Mouse (Mus musculus) liver, postnatal 0 days (tissue): ENCODE measurements around the gene Kpna1.
A peak's percentile ranks its signal among the peaks of the same experiment; 100 is the strongest.

ENCODE experiments used
- CTCF ChIP-seq: sonication (generic); IDR thresholded peaks from 2 replicates; pipeline ENCODE4 v1.5.1; 2016; ENCODE audit warnings: antibody characterized with exemption, low read depth
- EP300 ChIP-seq: IDR thresholded peaks from 2 replicates; pipeline ENCODE4 v1.6.1; 2016; ENCODE audit warnings: antibody characterized with exemption, low read depth, mild to moderate bottlenecking

DNA sequence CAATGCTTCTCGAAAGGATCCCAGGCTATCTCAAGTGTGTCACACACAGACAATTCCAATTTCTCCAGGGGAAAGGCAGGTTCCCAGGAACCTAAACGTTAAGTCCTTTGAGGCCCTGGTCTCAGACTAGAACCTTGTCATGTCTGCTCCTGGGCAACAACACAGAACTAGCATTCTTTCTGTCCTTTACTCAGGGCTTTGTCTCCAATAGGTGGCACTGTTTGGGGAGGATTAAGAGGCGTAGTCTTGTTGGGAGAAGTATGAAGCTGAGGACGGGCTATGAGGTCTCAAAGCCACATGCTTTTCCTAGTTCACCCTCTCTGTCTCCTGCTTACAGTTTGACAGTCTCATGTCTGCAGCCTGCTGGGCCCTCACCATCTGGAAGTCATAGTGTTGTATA is 69.0 kb downstream of the Kpna1 start:
- peak; percentile 29; the same call in 1 of the 2 replicates for TF ChIP-seq CTCF
- TF ChIP-seq EP300: no peak
